Mouse (Mus musculus) forebrain, embryonic 13.5 days (tissue): ENCODE results near the gene Limk2. TPM values are rescaled to one million over a fixed set of nuclear protein-coding genes. Genes with fewer than 3 reads are reported as not detected.

Source experiments
- ATAC-seq: fragments of 200-750 bp; cut with Nextera tagmentation; 2 replicates; pipeline ENCODE4 v1.8.0; 2017
- H3K27ac ChIP-seq: fragments of 300-500 bp; sonication (generic); 2 replicates; pipeline ENCODE4 v1.5.1; 2015; ENCODE audit warnings: inconsistent platforms, mild to moderate bottlenecking, moderate library complexity
- H3K27me3 ChIP-seq: fragments of 300-500 bp; sonication (generic); 2 replicates; pipeline ENCODE4 v1.6.1; 2015; ENCODE audit warnings: mild to moderate bottlenecking, inconsistent platforms
- H3K36me3 ChIP-seq: fragments of 300-500 bp; sonication (generic); 2 replicates; pipeline ENCODE4 v1.6.1; 2015; ENCODE audit warnings: mild to moderate bottlenecking, inconsistent platforms; ENCODE audit not compliant: poor library complexity, severe bottlenecking
- H3K4me1 ChIP-seq: fragments of 300-500 bp; sonication (generic); 2 replicates; pipeline ENCODE4 v1.6.1; 2015; ENCODE audit warnings: inconsistent platforms
- H3K4me2 ChIP-seq: fragments of 300-500 bp; sonication (generic); 2 replicates; pipeline ENCODE4 v1.6.1; 2015; ENCODE audit warnings: inconsistent platforms, mild to moderate bottlenecking, moderate library complexity
- H3K4me3 ChIP-seq: fragments of 300-500 bp; sonication (generic); 2 replicates; pipeline ENCODE4 v1.5.1; 2015; ENCODE audit warnings: mild to moderate bottlenecking, inconsistent platforms
- H3K9ac ChIP-seq: fragments of 300-500 bp; sonication (generic); 2 replicates; pipeline ENCODE4 v1.6.1; 2015; ENCODE audit warnings: mild to moderate bottlenecking, inconsistent platforms
- H3K9me3 ChIP-seq: fragments of 300-500 bp; sonication (generic); replicated peaks from 2 replicates; pipeline ENCODE4 v1.6.1; 2016; ENCODE audit warnings: inconsistent platforms
- WGBS: fragments of 180-500 bp; shearing (Covaris S2); methylation state at CpG from one replicate; pipeline ENCODE4 v1.1.7; 2015; 5-methylcytosine and 5-hydroxymethylcytosine counted together
- polyA plus RNA-seq: library from polyadenylated mRNA; unstranded; fragments of >200 nt; fragmentation: Nextera tagmentation; extraction: Ambion mirVana; gene quantifications from 2 replicates; pipeline ENCODE4 v1.2.1, GENCODE M21; 2015

The Limk2 gene
- polyA plus RNA-seq, 1 experiment from 2014 or later, result 75.6 TPM

DNA sequence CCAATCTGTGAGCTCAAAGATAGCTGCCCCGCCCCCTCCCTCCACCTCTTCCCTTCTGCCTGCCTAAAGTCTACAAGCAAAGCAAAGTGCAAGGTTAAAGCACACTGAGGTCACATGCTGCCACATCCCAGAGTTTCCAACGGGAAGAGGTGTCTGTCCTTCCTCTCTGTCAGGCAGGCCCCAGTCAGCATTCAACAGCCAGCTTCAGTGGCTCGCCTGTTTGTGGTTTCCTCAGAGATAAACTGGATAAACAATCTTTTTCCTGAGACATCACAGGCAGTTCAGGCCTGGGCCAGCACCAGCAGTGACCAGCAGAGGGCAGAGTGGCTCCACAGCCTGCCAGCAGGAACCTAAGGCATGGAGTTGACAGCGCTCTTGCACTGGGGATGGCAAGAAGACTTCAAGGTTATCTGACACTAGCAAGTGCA, 22.0 kb downstream of the Limk2 start:
- H3K36me3 ChIP-seq, result peaks cover 7% of the 10 kb centered on the region
- H3K27me3 ChIP-seq, result no peaks in the 10 kb centered on the region
- no peak overlapping the region for H3K4me3 ChIP-seq
- no peaks in the 10 kb centered on the region for H3K9me3 ChIP-seq
- no peak overlapping the region for H3K9ac ChIP-seq
- peaks cover 3% of the 10 kb centered on the region; the same call in 1 of the 2 replicates for H3K4me1 ChIP-seq
- H3K4me2 ChIP-seq, result no peak overlapping the region
- 33% methylated on average over 4 of the region's 4 CpGs for WGBS
- peak; percentile 79 for ATAC-seq
- no peak overlapping the region for H3K27ac ChIP-seq

DNA sequence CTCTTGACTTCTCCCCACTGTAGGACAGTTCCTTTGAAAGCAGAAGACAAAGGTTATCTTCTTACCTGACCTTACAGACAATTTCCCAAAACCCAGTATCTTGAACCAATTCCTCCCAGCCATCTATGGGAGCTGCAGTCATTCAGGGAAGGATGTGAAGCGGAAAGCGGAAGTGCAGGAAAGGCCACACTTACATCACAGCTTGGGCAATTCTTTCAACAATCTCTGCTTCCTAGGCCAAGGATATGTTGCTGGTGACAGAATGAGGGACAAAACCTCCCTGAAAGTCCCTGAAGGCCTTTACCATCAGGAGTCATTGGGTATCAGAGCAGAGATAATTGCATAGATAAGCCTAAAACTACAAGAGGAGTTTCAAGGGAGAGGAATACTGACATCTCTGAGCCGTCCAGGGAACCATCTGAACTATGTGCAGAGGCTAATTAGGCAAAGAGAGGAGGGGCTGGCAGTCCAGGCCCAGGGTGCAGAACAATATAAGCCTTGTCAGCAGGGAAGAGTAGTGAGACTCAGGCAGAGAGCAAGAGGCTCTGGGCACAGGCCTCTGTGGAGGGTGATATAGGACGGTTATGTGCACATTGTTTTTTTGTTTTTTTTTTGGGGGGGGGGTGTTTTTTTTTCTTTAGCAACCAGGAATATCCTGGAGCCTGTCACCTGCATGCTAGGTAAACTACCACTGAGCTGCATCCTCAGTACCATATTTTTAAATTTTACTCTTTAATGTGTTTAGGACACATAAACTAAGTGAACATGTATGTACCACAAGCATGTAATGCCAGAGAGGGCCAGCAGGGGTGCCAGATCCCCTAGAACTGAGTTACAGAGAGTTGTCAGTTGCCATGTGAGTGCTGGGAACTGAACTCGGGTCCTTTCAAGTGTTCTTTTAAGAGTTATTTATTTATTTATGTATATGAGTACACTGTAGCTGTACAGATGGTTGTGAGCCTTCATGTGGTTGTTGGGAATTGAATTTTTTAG, 26.1 kb downstream of the Limk2 start:
- Histone ChIP-seq H3K4me3 (no peak overlapping the region), H3K27ac (no peak overlapping the region)
- WGBS, result 67% methylated on average over 5 of the region's 5 CpGs

DNA sequence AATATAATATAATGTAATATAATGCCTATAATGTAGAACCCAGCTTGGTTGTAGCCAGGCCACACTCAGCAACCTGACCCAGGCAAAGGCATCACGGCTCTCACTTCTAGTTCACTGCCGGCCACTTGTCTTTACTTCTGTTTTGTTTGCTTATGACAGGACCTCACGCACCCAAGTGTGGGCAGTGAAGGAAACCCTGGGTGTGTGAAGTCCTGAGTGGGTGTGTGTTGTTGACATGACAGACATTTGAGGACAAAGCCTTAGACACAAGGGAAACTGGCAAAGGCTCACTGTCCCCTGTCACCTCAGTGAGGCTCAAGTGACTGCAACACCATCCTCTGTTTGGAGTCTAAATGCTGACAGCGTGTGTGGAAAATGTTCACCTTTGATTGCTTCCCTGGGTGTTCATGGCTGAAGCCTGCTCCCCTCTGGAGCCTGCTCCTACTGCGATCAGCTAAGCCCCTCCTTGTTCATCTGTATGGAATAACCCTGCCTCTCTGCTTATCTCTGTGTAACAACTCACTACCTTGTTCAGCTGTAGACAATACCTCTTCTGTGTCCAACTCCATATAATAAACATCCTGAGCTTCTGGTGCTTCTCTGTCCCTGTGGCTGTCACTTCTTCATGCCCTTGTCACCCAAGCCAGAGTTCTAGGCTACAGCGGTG, 27.7 kb downstream of the Limk2 start:
- ATAC-seq, result no peak
- no peak overlapping the region for H3K4me3 ChIP-seq
- H3K4me2 ChIP-seq, result no peak overlapping the region
- H3K9me3 ChIP-seq, result no peaks in the 10 kb centered on the region
- WGBS, result 96% methylated on average over 6 of the region's 6 CpGs
- no peak overlapping the region for H3K9ac ChIP-seq
- H3K27ac ChIP-seq, result no peak overlapping the region
- peaks cover 9% of the 10 kb centered on the region for H3K36me3 ChIP-seq
- H3K27me3 ChIP-seq, result no peaks in the 10 kb centered on the region
- peaks cover 3% of the 10 kb centered on the region; the same call in 1 of the 2 replicates for H3K4me1 ChIP-seq

More for the DNA sequence above, 26.1 kb downstream of the Limk2 start:
- no peaks in the 10 kb centered on the region for H3K9me3 ChIP-seq
- no peak overlapping the region for H3K9ac ChIP-seq
- no peak for ATAC-seq
- no peak overlapping the region for H3K4me2 ChIP-seq
- H3K27me3 ChIP-seq, result no peaks in the 10 kb centered on the region
- H3K4me1 ChIP-seq, result peaks cover 3% of the 10 kb centered on the region; the same call in 1 of the 2 replicates
- H3K36me3 ChIP-seq, result peaks cover 9% of the 10 kb centered on the region

DNA sequence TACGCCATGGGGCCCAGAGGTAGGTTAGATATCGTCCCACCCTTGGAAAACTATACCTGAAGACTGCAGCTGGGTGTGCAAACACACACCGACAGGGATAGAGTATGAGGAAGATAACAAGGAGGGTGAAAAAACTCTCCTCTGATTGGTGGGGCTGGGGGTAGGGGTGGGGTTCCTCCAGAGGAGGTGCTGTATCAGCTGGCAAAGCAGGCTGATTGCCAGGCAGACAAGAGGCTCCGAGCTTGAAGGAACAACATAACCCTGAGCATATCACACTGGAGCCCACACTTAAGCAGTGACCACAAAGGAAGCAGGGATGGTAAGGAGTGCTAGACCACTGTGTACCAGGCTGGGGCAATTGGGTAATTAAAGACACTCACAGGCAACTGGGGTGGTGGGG, 29.6 kb downstream of the Limk2 start:
- peaks cover 9% of the 10 kb centered on the region for H3K4me1 ChIP-seq
- no peaks in the 10 kb centered on the region for H3K27me3 ChIP-seq
- 92% methylated on average over 4 of the region's 4 CpGs for WGBS
- H3K36me3 ChIP-seq, result peaks cover 9% of the 10 kb centered on the region
- no peak overlapping the region for H3K4me2 ChIP-seq
- no peak overlapping the region for H3K9ac ChIP-seq
- ATAC-seq, result no peak
- no peak overlapping the region for H3K4me3 ChIP-seq
- H3K27ac ChIP-seq, result no peak overlapping the region
- H3K9me3 ChIP-seq, result no peaks in the 10 kb centered on the region

DNA sequence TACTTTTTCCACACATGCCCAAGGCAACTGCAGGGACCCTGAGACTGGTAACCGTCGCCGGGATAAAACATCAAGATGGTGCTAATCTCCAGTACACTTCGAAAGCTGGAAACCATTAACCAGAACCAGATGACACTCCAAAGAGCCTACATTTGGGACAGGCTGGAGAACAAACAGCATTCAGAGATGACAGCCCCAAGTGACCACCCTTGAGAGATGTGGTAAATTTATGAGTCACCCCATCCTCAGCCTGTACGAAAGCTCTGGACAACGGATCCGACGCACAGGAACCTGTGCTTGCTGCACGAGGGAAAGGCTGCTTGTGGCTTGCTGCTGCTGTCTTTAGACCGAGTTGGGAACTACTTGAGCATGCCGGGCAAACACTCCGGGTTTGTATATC, 34.2 kb downstream of the Limk2 start:
- peaks cover 42% of the 10 kb centered on the region for H3K4me1 ChIP-seq
- WGBS, result 78% methylated on average over 12 of the region's 12 CpGs
- H3K4me2 ChIP-seq, result peak overlapping the region; percentile 38; the same call in 1 of the 2 replicates
- no peaks in the 10 kb centered on the region for H3K9me3 ChIP-seq
- H3K36me3 ChIP-seq, result no peaks in the 10 kb centered on the region
- peak overlapping the region; percentile 47; the same call in 1 of the 2 replicates for H3K9ac ChIP-seq
- H3K27ac ChIP-seq, result peak overlapping the region; percentile 74
- ATAC-seq, result no peak
- H3K4me3 ChIP-seq, result no peak overlapping the region
- H3K27me3 ChIP-seq, result no peaks in the 10 kb centered on the region

DNA sequence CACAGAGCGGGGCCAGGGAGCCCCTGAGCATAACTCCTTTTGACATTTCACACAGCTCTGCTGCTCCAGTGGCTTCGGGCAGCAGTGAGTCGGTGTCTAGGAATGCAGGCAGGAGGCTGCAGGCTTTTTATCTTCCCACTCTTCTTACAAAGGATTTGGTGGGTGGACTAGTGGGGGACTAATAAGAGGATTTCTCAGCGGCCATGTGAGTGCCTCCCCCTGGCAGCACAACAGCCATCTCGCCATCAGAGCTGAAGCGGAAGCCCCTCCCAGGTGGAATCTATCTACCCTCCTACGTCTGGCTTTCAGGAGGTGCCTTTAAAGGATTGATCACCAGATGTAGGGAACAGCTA, 34.7 kb downstream of the Limk2 start:
- H3K27me3 ChIP-seq, result no peaks in the 10 kb centered on the region
- peaks cover 47% of the 10 kb centered on the region for H3K4me1 ChIP-seq
- H3K9me3 ChIP-seq, result no peaks in the 10 kb centered on the region
- no peak for ATAC-seq
- H3K4me3 ChIP-seq, result 0 out of 2 replicates have a peak overlapping the region, but pooled peaks have one; percentile 0
- H3K36me3 ChIP-seq, result no peaks in the 10 kb centered on the region
- peak overlapping the region; percentile 38 for H3K4me2 ChIP-seq
- peak overlapping the region; percentile 74 for H3K27ac ChIP-seq
- whole genome bisulfite sequencing, result 7% methylated on average over 7 of the region's 7 CpGs
- H3K9ac ChIP-seq, result peak overlapping the region; percentile 47

DNA sequence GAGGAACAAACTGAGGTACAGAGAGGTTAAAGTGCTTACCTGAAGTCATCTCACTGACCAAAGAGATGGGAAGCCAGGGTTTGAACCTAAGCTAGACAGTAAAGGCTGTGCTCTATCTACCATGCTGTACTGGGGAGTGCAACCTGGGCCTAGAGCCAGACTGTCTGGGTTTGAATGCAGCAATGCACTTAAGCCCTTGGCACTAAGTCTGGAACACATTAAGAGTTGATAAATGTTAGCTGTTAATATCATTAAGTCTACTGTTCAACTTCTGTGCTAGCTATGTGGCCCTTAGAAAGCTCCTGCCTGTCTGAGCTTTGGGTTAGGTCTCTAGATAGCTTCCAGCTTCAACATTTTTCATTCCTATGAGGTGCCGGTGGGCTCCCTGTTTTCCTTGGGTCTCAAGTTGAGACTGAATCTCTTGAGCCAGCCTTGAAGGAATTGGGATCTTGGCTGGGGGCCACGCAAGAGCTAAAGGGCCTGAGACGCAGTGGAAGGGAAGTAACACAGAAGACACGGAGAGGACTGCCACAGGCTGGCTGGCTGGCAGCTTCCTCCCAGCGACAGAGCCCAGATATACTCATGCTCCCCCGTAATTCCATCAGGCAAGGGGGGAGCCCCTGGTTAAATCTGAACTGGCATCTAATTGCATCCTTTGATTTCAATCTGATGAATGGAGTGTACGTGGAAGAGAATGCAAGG, 35.2 kb downstream of the Limk2 start:
- ATAC-seq, result no peak
- 0 out of 2 replicates have a peak overlapping the region, but pooled peaks have one; percentile 0 for H3K4me3 ChIP-seq
- no peaks in the 10 kb centered on the region for H3K36me3 ChIP-seq
- H3K4me1 ChIP-seq, result peaks cover 52% of the 10 kb centered on the region
- no peaks in the 10 kb centered on the region for H3K9me3 ChIP-seq
- peak overlapping the region; percentile 38 for H3K4me2 ChIP-seq
- H3K9ac ChIP-seq, result peak overlapping the region; percentile 47
- H3K27me3 ChIP-seq, result no peaks in the 10 kb centered on the region
- H3K27ac ChIP-seq, result peak overlapping the region; percentile 74
- 14% methylated on average over 7 of the region's 7 CpGs for WGBS

DNA sequence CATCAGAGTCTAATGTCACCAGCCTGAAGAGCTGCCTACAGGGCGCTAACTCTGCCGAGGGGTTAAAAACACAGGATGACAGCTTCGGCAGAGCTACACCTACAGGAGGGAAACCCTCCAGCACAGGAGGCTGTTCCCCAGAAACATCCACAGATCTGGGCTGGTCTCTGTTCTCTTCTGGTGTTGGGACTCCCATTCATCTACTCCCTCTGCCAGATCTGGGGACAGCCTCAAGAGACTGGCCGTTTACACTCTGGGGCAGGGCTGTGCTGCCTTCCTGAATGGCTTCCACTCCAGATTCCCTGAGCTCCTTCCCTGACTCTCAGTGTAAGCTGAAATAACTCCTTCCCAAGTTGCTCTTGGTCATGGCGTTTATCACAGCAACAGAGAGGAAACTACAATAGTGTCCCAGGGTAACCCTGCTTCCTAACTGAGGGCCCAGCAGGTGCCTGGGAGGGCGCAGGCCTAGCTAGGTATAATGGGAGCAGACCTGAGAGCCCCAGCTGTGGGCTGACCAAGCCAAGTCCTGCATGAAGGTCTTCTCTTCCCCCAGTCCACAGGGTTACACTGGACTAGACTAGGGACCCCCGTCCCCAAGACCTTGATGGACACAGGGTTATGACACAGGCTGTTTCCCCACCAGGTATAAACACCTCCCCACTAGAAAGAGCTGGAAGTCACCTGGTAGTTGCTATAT, 37.2 kb downstream of the Limk2 start:
- no peaks in the 10 kb centered on the region for H3K27me3 ChIP-seq
- WGBS, result 20% methylated on average over 7 of the region's 7 CpGs
- H3K27ac ChIP-seq, result peak overlapping the region; percentile 89
- peak overlapping the region; percentile 84 for H3K9ac ChIP-seq
- H3K36me3 ChIP-seq, result no peaks in the 10 kb centered on the region
- peak; percentile 53 for ATAC-seq
- H3K4me3 ChIP-seq, result peak overlapping the region; percentile 64
- H3K9me3 ChIP-seq, result no peaks in the 10 kb centered on the region
- peak overlapping the region; percentile 82 for H3K4me2 ChIP-seq
- H3K4me1 ChIP-seq, result peaks cover 52% of the 10 kb centered on the region

DNA sequence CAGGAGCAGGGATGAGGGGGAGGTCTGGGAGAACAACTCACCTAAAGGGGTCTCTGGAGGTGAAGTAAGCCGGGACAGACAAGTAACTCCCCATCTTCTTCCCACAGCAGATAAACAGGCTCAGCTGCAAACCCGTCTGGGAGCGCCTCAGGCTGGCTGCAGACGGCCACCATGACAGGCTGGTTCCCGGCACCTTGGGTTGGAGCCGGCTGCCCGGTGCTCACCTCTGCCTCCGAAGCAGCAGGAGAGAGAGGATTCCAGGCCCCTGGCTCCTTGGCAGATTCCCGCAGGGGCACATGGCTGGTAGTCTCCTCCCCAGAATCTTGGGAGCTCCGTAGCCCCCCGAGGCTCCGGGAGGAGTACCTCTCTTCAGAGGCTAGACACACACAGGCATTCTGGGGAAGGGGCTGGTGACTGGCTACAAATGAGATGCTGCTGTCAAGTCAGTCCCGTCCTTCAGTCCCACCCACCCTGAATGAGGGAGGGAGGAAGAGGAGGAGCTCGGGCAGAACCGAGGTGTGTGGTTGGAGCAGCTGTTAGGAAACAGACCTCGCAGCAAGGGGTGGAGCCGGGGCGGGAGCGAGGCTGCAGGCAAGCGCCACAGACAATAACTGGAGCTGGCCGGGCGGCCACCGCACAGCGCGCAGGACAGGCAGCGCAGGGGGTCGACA, 37.9 kb downstream of the Limk2 start:
- H3K9ac ChIP-seq, result peak overlapping the region; percentile 84
- no peaks in the 10 kb centered on the region for H3K9me3 ChIP-seq
- H3K36me3 ChIP-seq, result no peaks in the 10 kb centered on the region
- peak overlapping the region; percentile 82 for H3K4me2 ChIP-seq
- H3K27me3 ChIP-seq, result no peaks in the 10 kb centered on the region
- 3% methylated on average over 27 of the region's 27 CpGs for WGBS
- peak overlapping the region; percentile 64 for H3K4me3 ChIP-seq
- H3K27ac ChIP-seq, result peak overlapping the region; percentile 89
- peaks cover 52% of the 10 kb centered on the region for H3K4me1 ChIP-seq
- peak; percentile 97 for ATAC-seq

DNA sequence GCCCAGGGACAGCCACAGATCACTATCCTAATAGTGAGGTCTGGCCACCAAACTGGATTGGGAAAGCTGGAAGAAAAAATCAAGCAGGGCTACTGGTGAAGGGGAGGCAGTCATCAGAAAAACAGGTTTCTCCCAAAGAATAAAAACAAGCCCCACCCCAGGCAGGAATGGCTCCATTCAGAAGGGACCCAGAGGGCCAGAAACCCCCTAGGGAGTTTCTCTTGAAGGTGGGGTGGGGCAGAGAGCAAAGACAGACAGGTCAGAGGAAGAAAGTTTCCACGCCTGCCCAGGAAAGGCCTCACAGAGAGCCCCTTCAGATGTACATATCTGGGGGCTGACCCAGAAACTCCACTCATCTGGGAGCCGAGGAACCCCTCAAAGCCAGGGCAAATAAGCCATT, 38.8 kb downstream of the Limk2 start:
- H3K27ac ChIP-seq, result no peak overlapping the region

DNA sequence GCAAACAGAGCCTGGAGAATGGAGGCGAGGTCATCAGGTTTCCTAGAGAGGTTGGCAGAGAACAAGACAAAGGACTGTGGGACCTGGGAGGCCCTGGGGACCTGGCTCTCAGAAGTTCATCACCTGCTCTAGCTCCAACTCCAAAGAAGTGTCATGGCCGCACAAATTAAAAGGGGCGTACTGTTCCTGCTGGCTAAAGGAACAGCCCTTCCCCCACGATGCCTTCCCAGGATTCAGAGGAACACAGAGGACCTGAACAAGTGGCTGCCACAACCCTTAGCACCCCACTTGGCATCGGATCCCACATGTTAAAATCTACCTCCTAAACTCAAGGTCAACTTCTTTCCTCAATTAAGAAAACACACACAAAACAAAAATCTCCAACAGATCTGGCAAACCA, 39.5 kb downstream of the Limk2 start:
- H3K9ac ChIP-seq, result no peak overlapping the region
- no peaks in the 10 kb centered on the region for H3K27me3 ChIP-seq
- H3K9me3 ChIP-seq, result no peaks in the 10 kb centered on the region
- H3K4me3 ChIP-seq, result peak overlapping the region; percentile 64; the same call in 1 of the 2 replicates
- peaks cover 47% of the 10 kb centered on the region for H3K4me1 ChIP-seq
- 78% methylated on average over 5 of the region's 5 CpGs for WGBS
- H3K27ac ChIP-seq, result no peak overlapping the region
- no peak for ATAC-seq
- H3K36me3 ChIP-seq, result no peaks in the 10 kb centered on the region
- H3K4me2 ChIP-seq, result peak overlapping the region; percentile 82

More for the DNA sequence above, 38.8 kb downstream of the Limk2 start:
- Histone ChIP-seq H3K9me3 (no peaks in the 10 kb centered on the region), H3K4me1 (peaks cover 52% of the 10 kb centered on the region), H3K4me2 (peak overlapping the region; percentile 82), H3K36me3 (no peaks in the 10 kb centered on the region), H3K9ac (peak overlapping the region; percentile 84), H3K27me3 (no peaks in the 10 kb centered on the region), H3K4me3 (peak overlapping the region; percentile 64)
- no peak for ATAC-seq
- 76% methylated on average over 2 of the region's 2 CpGs for WGBS
